In the genomic region with DNA sequence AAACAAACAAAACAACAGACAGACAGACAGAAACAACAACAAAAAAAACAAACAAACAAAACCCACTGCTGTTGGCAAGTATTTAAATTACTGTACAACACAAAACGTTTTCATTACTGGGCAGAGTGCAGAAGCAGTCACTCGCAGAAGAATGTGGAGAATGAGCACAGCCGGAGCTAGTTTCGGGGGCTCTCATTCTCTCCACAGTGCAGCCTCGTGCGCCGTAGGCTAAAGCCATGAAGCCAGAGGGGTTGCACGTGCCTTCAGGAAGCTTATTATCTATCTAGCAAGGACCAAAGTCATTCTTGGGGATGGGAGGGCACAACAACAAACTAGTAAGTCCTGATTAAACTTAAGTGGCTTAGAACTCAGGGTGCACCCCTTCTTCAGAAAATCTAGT, we compare ENCODE assay signal across 29 mouse cellular contexts.
A peak's percentile ranks its signal among the peaks of the same experiment; 100 is the strongest.
DNase-seq lines count a peak whose midpoint lies in the region; ATAC-seq lines count a peak whose summit lies in the region.
"Had no signal": no experiment of that assay in that cellular context is flagged by ENCODE, and none has a peak within 500 bp of the region (broad histone marks: within the 10 kb centered on the region; RNA-seq: fewer than 3 reads in every experiment).

No protein-coding gene starts in this region.

- peak overlapping the region; percentile 46; the same call in 1 of the 2 replicates for H3K27ac ChIP-seq in kidney, embryonic 16.5 days (ENCODE audit: low read length)
- H3K27ac ChIP-seq in midbrain, embryonic 11.5 days (ENCODE audit: low read depth, low read length) = no peak overlapping the region
- H3K27ac ChIP-seq in midbrain, embryonic 16.5 days (ENCODE audit: low read length) = no peak overlapping the region
- H3K27ac ChIP-seq: hindbrain, embryonic 10.5 days; intestine, embryonic 15.5 days; limb, embryonic 15.5 days; liver, embryonic 13.5 days; midbrain, embryonic 10.5 days; neural tube, embryonic 12.5 days; stomach, postnatal 0 days had no signal

- H3K36me3 ChIP-seq in kidney, embryonic 16.5 days (ENCODE audit: insufficient read depth, low read length) = no peaks in the 10 kb centered on the region
- no peaks in the 10 kb centered on the region for H3K36me3 ChIP-seq in midbrain, embryonic 11.5 days (ENCODE audit: control insufficient read depth, insufficient read depth, low read length)
- H3K36me3 ChIP-seq in midbrain, embryonic 16.5 days (ENCODE audit: control insufficient read depth, insufficient read depth, low read length) = no peaks in the 10 kb centered on the region
- H3K36me3 ChIP-seq: hindbrain, embryonic 10.5 days; intestine, embryonic 15.5 days; limb, embryonic 15.5 days; liver, embryonic 13.5 days; midbrain, embryonic 10.5 days; neural tube, embryonic 12.5 days had no signal

- no peak overlapping the region for H3K4me2 ChIP-seq in kidney, embryonic 16.5 days (replicated peaks; ENCODE audit: low read depth, low read length)
- no peak overlapping the region for H3K4me2 ChIP-seq in midbrain, embryonic 11.5 days
- H3K4me2 ChIP-seq in midbrain, embryonic 16.5 days (ENCODE audit: low read length) = no peak overlapping the region
- H3K4me2 ChIP-seq: intestine, embryonic 15.5 days; limb, embryonic 15.5 days; liver, embryonic 13.5 days; neural tube, embryonic 12.5 days had no signal

- H3K9ac ChIP-seq in kidney, embryonic 16.5 days (replicated peaks; ENCODE audit: low read length) = no peak overlapping the region
- no peak overlapping the region for H3K9ac ChIP-seq in midbrain, embryonic 11.5 days (ENCODE audit: low read length)
- H3K9ac ChIP-seq in midbrain, embryonic 16.5 days (ENCODE audit: low read depth, low read length) = no peak overlapping the region
- H3K9ac ChIP-seq: intestine, embryonic 15.5 days; limb, embryonic 15.5 days; liver, embryonic 13.5 days; neural tube, embryonic 12.5 days had no signal

- peaks cover 7% of the 10 kb centered on the region for H3K4me1 ChIP-seq in kidney, embryonic 16.5 days (ENCODE audit: insufficient read depth, low read length)
- no peaks in the 10 kb centered on the region; the same call in 1 of the 2 replicates for H3K4me1 ChIP-seq in midbrain, embryonic 11.5 days (ENCODE audit: control insufficient read depth, insufficient read depth, low read length)
- 0 out of 2 replicates have a peak, but pooled peaks cover 4% of the 10 kb centered on the region for H3K4me1 ChIP-seq in midbrain, embryonic 16.5 days (ENCODE audit: control insufficient read depth, insufficient read depth, low read length)
- H3K4me1 ChIP-seq: intestine, embryonic 15.5 days; limb, embryonic 15.5 days had no signal

- no peak overlapping the region for H3K4me3 ChIP-seq in kidney, embryonic 16.5 days (ENCODE audit: low read length)
- no peak overlapping the region for H3K4me3 ChIP-seq in midbrain, embryonic 11.5 days (ENCODE audit: low read depth, low read length)
- no peak overlapping the region for H3K4me3 ChIP-seq in midbrain, embryonic 16.5 days (ENCODE audit: low read depth, low read length)
- H3K4me3 ChIP-seq: hindbrain, embryonic 10.5 days; intestine, embryonic 15.5 days; limb, embryonic 15.5 days; liver, embryonic 13.5 days; midbrain, embryonic 10.5 days; myocyte; neural tube, embryonic 12.5 days had no signal

- H3K9me3 ChIP-seq in kidney, embryonic 16.5 days (ENCODE audit: low read length) = no peaks in the 10 kb centered on the region
- no peaks in the 10 kb centered on the region for H3K9me3 ChIP-seq in midbrain, embryonic 11.5 days (ENCODE audit: control insufficient read depth, low read length)
- H3K9me3 ChIP-seq in midbrain, embryonic 16.5 days (replicated peaks; ENCODE audit: control insufficient read depth, low read length, poor library complexity, severe bottlenecking) = no peaks in the 10 kb centered on the region
- H3K9me3 ChIP-seq: G1E; hindbrain, embryonic 10.5 days; intestine, embryonic 15.5 days; limb, embryonic 15.5 days; liver, embryonic 13.5 days; midbrain, embryonic 10.5 days; neural tube, embryonic 12.5 days had no signal

- ATAC-seq in kidney, embryonic 16.5 days (ENCODE audit: low FRiP score, low TSS enrichment) = no peak
- no peak for ATAC-seq in midbrain, embryonic 11.5 days (ENCODE audit: low FRiP score)
- ATAC-seq in midbrain, embryonic 16.5 days = no peak
- ATAC-seq in frontal cortex, adult (ENCODE audit: low TSS enrichment) = no peak
- ATAC-seq: forebrain, embryonic 14.5 days; hindbrain, embryonic 16.5 days; intestine, embryonic 15.5 days had no signal

- 0 out of 2 replicates have a peak, but pooled peaks cover 2% of the 10 kb centered on the region for H3K27me3 ChIP-seq in kidney, embryonic 16.5 days (ENCODE audit: insufficient read depth, low read length)
- no peaks in the 10 kb centered on the region for H3K27me3 ChIP-seq in midbrain, embryonic 11.5 days (ENCODE audit: control insufficient read depth, insufficient read depth, low read length)
- H3K27me3 ChIP-seq in midbrain, embryonic 16.5 days (ENCODE audit: control insufficient read depth, insufficient read depth, low read depth, low read length) = peaks cover 2% of the 10 kb centered on the region; the same call in 1 of the 2 replicates
- H3K27me3 ChIP-seq: intestine, embryonic 15.5 days; liver, embryonic 13.5 days; neural tube, embryonic 12.5 days had no signal

- peak; percentile 43 for DNase-seq in embryo, embryonic 10.5 days (ENCODE audit: low spot score)
- DNase-seq in embryo, embryonic 11 days = no peak
- DNase-seq in kidney, adult 9 months = no peak
- peak; percentile 62 for DNase-seq in midbrain, embryonic 11.5 days (ENCODE audit: low spot score, missing footprints)
- DNase-seq: adrenal gland, adult 8-10 months; cerebellum, adult 8-10 months; cerebellum, postnatal 25 days; heart, postnatal 14 days; kidney, adult 2 months; liver, embryonic 13.5 days; lung, adult 18-20 months; lung, postnatal 10 days; right cerebral cortex, adult 18-20 months; right cerebral cortex, postnatal 4 days; thymus, adult 18-20 months; thymus, postnatal 25 days had no signal

- 24% methylated on average over 8 of the region's 8 CpGs for WGBS in kidney, embryonic 16.5 days
- 42% methylated on average over 8 of the region's 8 CpGs for WGBS in midbrain, embryonic 11.5 days
- WGBS in midbrain, embryonic 16.5 days = 17% methylated on average over 8 of the region's 8 CpGs

Comparison
In these comparisons a context has a peak if more than half of its experiments do, and no peak if none do; other contexts are left out.
1. DNase-seq: peak in embryo, embryonic 10.5 days (single experiment) and midbrain, embryonic 11.5 days (single experiment); none in embryo, embryonic 11 days (single experiment) and kidney, adult 9 months (single experiment).